Mouse (Mus musculus): Measurements from ENCODE around the gene Gfy. TPM values are rescaled to one million over a fixed set of nuclear protein-coding genes. Genes with fewer than 3 reads are reported as not detected.

Gene Gfy
- not detected in 2 replicates for polyA plus RNA-seq (2015; fragmentation: Nextera tagmentation; extraction: Ambion mirVana)

DNA sequence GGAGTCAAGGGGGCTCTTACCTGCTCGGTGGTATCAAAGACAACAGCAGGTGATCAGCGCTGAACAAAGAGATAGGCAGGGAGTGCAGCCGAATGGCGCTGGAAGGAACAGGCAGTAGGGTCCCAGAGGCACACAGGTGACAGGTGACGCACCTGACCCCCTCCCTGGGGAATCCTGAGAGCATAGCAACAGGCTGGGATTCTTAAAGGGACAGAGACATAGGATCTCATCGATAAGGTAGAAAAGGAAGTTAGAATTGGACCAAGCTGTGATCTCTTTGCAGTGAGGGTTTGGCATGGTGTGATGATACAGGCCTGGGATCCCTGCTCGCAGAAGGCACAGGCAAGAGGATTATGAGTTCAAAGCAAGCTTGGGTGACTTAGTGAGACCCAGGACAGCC is at the start of gene Gfy:
Gene Gfy, minus strand, starts transcription at position 101 of the 400 bp plus-strand sequence.
- Histone ChIP-seq H3K27me3 (peaks cover 100% of the 10 kb centered on the region), H3K27ac (no peak within 1 kb of the TSS), H3K4me2 (replicated peaks) (no peak within 1 kb of the TSS), H3K4me3 (no peak within 1 kb of the TSS), H3K9me3 (0 out of 2 replicates have a peak, but pooled peaks cover 4% of the 10 kb centered on the region), H3K36me3 (no peaks in the 10 kb centered on the region), H3K4me1 (peaks cover 27% of the 10 kb centered on the region), H3K9ac (no peak within 1 kb of the TSS)
- ATAC-seq (ENCODE audit: low FRiP score, low read depth), result no peak
- 31% methylated on average over 7 of the region's 7 CpGs for WGBS

DNA sequence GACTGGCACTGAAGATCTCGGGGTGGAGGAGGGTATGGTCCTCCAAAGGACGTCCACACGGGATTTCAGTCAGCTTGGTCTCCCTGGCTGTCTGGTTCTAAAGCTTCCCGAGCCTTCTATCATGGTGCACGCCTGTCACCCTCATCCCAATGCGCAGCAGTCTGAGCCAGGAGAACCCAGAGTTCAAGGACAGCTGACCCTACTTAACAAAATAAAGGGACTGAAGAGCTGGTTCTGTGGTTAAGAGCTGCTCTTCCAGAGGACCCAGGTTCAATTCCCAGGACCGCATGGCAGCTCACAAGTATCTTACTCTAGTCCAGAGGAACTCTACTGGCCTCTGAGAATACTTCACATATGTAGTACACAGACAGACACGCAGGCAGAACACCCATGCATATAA is 49.7 kb upstream of the Gfy start:
- H3K27ac ChIP-seq, result no peak overlapping the region
- H3K9ac ChIP-seq, result no peak overlapping the region
- 94% methylated on average over 8 of the region's 8 CpGs for WGBS
- H3K4me3 ChIP-seq, result no peak overlapping the region
- peaks cover 16% of the 10 kb centered on the region for H3K4me1 ChIP-seq
- H3K4me2 ChIP-seq (replicated peaks), result no peak overlapping the region
- H3K36me3 ChIP-seq, result peaks cover 91% of the 10 kb centered on the region
- ATAC-seq (ENCODE audit: low FRiP score, low read depth), result no peak
- H3K9me3 ChIP-seq, result no peaks in the 10 kb centered on the region
- no peaks in the 10 kb centered on the region for H3K27me3 ChIP-seq

DNA sequence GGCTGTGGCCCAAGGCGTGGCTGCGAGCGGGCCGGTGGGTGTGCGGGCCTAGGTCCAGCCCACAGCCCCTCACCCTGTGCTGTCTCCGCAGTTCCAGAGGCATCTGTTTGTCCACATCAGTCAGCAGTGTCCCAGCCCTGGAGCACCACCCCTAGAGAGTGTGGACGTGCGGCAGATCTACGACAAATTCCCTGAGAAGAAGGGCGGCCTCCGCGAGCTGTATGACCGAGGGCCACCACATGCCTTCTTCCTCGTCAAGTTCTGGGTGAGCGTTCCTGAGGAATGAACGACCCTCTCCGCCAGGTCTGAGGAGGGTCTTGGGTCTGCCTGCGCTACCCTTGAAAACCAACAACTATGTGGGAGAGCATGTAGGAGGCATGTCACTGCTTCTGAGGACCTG is 49.2 kb upstream of the Gfy start:
- no peak for ATAC-seq (ENCODE audit: low FRiP score, low read depth)
- WGBS, result 95% methylated on average over 18 of the region's 18 CpGs
- Histone ChIP-seq H3K36me3 (peaks cover 91% of the 10 kb centered on the region), H3K27me3 (no peaks in the 10 kb centered on the region), H3K27ac (no peak overlapping the region), H3K9me3 (no peaks in the 10 kb centered on the region), H3K4me3 (no peak overlapping the region), H3K4me2 (replicated peaks) (no peak overlapping the region), H3K4me1 (peaks cover 11% of the 10 kb centered on the region), H3K9ac (no peak overlapping the region)

DNA sequence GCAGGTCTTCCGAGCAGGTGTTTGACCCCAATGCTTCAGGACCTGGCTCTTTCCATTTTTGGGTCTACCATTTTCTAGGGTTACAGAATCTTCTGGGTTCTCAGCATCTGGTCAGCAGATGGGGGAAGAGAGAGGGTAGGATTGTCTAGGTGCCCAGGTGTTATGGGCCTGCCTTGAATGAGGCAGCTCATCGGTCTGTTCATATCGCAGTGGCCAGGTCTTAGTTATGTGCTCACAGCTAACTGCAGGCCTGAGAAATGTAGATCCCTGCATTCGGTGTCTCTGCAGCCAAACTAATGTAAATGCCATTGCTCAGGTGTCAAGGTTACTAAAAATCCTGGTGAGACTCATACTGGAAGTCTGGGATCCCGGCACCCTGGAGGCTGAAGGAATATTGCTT is 47.1 kb upstream of the Gfy start:
- 91% methylated on average over 5 of the region's 5 CpGs for WGBS
- ATAC-seq (ENCODE audit: low FRiP score, low read depth), result no peak
- no peaks in the 10 kb centered on the region for H3K4me1 ChIP-seq
- H3K4me2 ChIP-seq (replicated peaks), result no peak overlapping the region
- H3K4me3 ChIP-seq, result no peak overlapping the region
- H3K9ac ChIP-seq, result no peak overlapping the region
- H3K36me3 ChIP-seq, result peaks cover 91% of the 10 kb centered on the region
- no peaks in the 10 kb centered on the region for H3K9me3 ChIP-seq
- no peak overlapping the region for H3K27ac ChIP-seq
- no peaks in the 10 kb centered on the region for H3K27me3 ChIP-seq

DNA sequence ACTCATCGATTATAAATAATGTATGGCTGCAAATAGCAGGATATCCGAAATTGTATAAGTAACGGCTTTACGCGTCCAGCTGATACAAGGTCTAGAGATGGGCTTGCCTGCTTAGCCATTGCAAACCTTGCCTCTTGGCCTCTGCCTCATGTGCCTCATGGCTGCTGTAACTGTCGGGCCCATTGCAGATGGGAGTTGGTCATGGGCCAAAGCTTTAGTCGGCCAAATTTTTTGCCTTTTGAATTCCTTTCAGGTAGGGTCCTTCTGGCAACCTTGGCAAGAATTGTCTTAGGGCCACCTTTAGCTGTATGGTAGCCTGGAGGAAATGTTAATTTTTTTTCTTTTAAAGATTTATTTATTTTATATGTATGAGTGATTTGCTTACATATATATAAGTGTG is 45.5 kb upstream of the Gfy start:
- H3K4me1 ChIP-seq, result peaks cover 6% of the 10 kb centered on the region
- no peak overlapping the region for H3K27ac ChIP-seq
- no peaks in the 10 kb centered on the region for H3K27me3 ChIP-seq
- H3K4me3 ChIP-seq, result no peak overlapping the region
- peaks cover 99% of the 10 kb centered on the region for H3K36me3 ChIP-seq
- WGBS, result 94% methylated on average over 7 of the region's 7 CpGs
- H3K9me3 ChIP-seq, result no peaks in the 10 kb centered on the region
- no peak overlapping the region for H3K9ac ChIP-seq
- no peak for ATAC-seq (ENCODE audit: low FRiP score, low read depth)
- no peak overlapping the region for H3K4me2 ChIP-seq (replicated peaks)

DNA sequence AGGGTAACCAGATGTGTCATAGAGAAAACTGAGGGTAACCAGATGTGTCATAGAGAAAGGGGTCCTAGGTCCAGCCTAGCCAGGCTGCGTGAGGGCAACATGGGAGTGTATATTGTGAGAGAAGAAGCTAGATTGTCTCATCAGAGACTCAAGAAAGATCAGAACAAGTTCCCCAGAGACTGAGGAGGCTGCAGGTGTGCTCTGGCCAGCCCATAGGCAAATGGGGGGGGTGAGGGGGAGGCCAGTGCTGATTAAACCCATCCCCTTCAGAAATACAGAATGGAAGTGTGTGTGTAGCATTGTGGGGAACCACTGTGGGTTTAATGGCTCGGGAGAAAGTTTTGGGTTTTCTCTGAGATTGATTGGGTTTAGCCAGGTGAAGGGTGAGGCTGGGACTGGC is 42.3 kb upstream of the Gfy start:
- peaks cover 33% of the 10 kb centered on the region for H3K4me1 ChIP-seq
- ATAC-seq (ENCODE audit: low FRiP score, low read depth), result no peak
- peaks cover 97% of the 10 kb centered on the region for H3K36me3 ChIP-seq

DNA sequence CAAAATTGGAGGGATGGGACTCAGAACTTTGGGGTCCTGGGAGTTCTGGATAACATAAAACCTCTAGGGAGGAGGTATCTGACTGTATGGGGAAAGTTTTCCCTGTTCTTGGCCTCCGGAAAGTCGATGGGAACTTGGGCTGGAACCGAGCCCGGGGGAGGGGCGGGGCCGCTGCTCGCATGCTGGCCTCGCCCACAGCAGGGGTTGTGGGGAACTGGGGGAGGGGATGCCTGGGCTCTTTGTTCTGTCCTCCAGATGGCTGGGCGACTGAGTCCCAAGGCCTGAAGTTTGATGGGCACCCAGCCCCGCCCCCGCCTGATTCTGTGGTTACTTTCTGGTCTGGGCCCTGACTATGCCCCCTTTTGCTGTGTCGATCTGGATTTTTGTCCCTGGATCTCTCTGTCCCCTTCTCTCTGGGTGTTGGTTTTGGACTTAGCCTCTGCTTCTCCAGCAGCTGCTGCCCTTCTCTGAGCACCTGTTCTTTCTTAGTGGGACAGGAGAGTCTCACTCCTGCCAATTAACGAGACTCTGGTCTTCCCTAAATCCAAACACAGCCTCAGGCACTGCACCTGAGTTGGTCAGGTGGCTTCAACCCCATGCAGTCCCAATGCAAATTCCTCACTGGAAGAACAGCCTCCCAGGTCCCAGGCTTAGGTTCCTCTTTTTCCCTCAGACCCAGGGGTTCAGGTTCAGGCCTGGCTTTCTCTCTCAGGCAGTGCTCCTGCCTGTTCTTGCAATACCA is 37.2 kb upstream of the Gfy start:
- Histone ChIP-seq H3K4me2 (replicated peaks) (peak overlapping the region; percentile 96), H3K27me3 (peaks cover 19% of the 10 kb centered on the region), H3K4me1 (peaks cover 43% of the 10 kb centered on the region), H3K9ac (peak overlapping the region; percentile 99), H3K27ac (peak overlapping the region; percentile 99), H3K36me3 (peaks cover 47% of the 10 kb centered on the region), H3K9me3 (no peaks in the 10 kb centered on the region), H3K4me3 (peak overlapping the region; percentile 88)
- WGBS, result 2% methylated on average over 13 of the region's 13 CpGs
- ATAC-seq (ENCODE audit: low FRiP score, low read depth), result peak; percentile 86

More for the DNA sequence above, 42.3 kb upstream of the Gfy start:
- no peak overlapping the region for H3K9ac ChIP-seq
- no peaks in the 10 kb centered on the region for H3K27me3 ChIP-seq
- no peaks in the 10 kb centered on the region for H3K9me3 ChIP-seq
- H3K27ac ChIP-seq, result no peak overlapping the region
- 86% methylated on average over 2 of the region's 2 CpGs for WGBS
- H3K4me3 ChIP-seq, result no peak overlapping the region
- no peak overlapping the region for H3K4me2 ChIP-seq (replicated peaks)

DNA sequence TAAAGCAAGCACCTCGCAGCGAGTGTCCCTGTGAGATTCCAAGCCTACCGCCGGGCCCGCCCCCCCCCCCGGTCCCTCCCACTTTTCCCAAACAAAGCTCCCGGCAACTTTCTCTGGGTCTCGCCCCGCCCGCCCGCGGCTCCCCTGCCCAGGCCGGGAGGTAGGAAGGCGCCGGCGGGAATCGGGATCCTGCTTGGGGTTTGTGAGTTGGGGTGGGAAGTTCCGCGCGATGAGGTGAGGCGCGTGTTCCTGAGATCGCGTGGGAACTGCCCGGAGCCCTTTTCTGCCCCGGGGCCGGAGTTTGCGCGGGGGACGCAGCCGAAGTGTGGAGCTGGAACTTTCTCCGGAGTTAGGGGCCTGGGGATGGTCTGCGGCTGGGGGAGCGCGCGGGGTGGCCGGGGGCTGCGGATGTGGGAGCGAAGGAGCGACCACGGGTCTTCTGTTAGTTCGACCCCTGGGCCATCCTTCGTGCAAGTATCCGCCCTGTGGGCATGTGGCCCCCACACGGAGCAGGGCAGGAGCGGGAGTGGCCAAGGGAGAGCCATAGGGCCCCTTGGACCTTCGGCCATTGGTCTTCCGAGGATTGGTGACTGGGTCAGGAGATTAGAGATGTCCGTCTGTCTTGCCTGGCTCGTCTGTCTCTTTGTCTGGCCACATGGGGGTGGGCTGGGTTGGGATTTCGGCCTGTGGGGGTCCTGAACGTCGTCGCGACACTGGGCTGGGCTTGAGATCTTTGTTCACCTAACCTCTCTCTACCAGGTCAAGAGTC is 36.5 kb upstream of the Gfy start, which contains the start of gene Tead2:
Gene Tead2, plus strand, starts transcription at position 81 of the 769 bp plus-strand sequence.
- Histone ChIP-seq H3K36me3 (peaks cover 39% of the 10 kb centered on the region), H3K4me1 (peaks cover 45% of the 10 kb centered on the region), H3K9ac (peak within 1 kb of the TSS; percentile 99), H3K4me2 (replicated peaks) (peak within 1 kb of the TSS; percentile 96), H3K4me3 (peak within 1 kb of the TSS; percentile 88), H3K9me3 (no peaks in the 10 kb centered on the region), H3K27ac (peak within 1 kb of the TSS; percentile 99), H3K27me3 (peaks cover 26% of the 10 kb centered on the region)
- WGBS, result under 1% methylated on average over 55 of the region's 55 CpGs
- ATAC-seq (ENCODE audit: low FRiP score, low read depth), result peak; percentile 51

DNA sequence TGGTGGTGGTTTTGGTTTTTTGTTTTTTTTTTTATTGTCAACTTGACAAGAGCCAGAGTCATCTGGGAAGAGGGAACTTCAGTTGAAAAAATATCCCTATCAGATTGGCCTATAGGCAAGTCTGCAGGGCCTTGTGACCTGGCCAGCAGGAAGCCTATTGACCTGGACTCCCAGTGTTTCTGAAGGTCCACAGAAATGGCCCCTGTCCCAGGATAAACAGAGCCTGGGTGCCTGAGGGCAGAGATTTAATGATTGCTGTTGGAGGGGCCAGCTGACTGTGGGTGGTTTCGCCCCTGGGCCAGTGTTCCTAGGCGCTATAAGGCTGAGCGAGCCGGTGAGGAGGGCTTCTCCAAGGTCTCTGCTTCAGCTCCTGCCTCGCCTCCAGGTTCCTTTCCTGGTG is 34.3 kb upstream of the Gfy start:
- peaks cover 18% of the 10 kb centered on the region for H3K36me3 ChIP-seq
- ATAC-seq (ENCODE audit: low FRiP score, low read depth), result no peak
- 54% methylated on average over 5 of the region's 5 CpGs for WGBS
- no peak overlapping the region for H3K4me3 ChIP-seq
- no peak overlapping the region for H3K9ac ChIP-seq
- H3K27me3 ChIP-seq, result peaks cover 45% of the 10 kb centered on the region
- no peaks in the 10 kb centered on the region for H3K9me3 ChIP-seq
- no peak overlapping the region for H3K4me2 ChIP-seq (replicated peaks)
- no peak overlapping the region for H3K27ac ChIP-seq
- H3K4me1 ChIP-seq, result peaks cover 31% of the 10 kb centered on the region

DNA sequence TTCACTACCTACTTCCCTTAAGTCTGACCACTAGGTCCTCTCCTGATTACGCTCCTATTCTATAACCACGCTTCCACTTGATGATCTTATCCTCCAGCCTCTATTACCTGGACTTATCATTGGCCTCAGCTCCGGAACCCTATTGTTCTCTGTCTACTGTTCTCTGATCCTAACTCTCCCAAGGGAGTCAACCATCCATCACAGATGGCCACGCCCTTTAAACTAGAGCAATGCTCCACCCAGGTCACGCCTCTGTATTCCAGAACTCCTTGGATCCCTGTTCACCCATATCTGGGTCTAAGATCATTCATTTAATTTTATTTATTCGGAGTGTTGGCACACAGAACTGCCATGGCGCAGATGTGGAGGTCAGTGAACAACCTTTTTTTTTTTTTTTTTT is 33.0 kb upstream of the Gfy start:
- Histone ChIP-seq H3K4me1 (peaks cover 17% of the 10 kb centered on the region), H3K36me3 (peaks cover 4% of the 10 kb centered on the region), H3K4me2 (replicated peaks) (peak overlapping the region; percentile 36; the same call in 1 of the 2 replicates), H3K27ac (no peak overlapping the region), H3K9ac (no peak overlapping the region), H3K4me3 (no peak overlapping the region), H3K9me3 (0 out of 2 replicates have a peak, but pooled peaks cover 6% of the 10 kb centered on the region), H3K27me3 (peaks cover 47% of the 10 kb centered on the region)
- WGBS, result 74% methylated on average over 7 of the region's 7 CpGs
- ATAC-seq (ENCODE audit: low FRiP score, low read depth), result no peak

DNA sequence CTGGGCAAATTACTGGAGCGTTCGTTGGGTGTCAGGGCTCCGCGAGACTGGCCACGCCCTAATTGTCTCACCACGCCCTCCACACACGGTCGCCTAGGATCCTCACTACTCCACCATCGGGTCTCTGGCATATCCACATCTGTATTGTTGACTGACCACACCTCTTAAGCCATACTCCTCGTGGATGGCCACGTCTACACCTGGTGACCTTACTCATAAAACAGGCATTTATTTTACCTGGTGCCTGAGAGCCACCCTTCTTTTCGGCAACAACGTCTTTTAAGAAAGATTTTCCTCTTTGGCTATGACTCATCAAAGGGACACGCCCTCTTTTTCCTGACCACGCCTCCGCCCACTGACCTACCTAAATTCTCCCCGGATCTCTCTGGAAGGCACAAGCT is 32.5 kb upstream of the Gfy start, which contains the start of gene Dkkl1:
Gene Dkkl1, minus strand, starts transcription at position 297 of the 401 bp plus-strand sequence.
- H3K4me3 ChIP-seq, result peak within 1 kb of the TSS; percentile 16
- H3K4me1 ChIP-seq, result peaks cover 12% of the 10 kb centered on the region
- no peak within 1 kb of the TSS for H3K9ac ChIP-seq
- no peaks in the 10 kb centered on the region for H3K36me3 ChIP-seq
- no peak for ATAC-seq (ENCODE audit: low FRiP score, low read depth)
- H3K27me3 ChIP-seq, result peaks cover 47% of the 10 kb centered on the region
- H3K4me2 ChIP-seq (replicated peaks), result peak within 1 kb of the TSS; percentile 36
- 5% methylated on average over 17 of the region's 17 CpGs for WGBS
- H3K9me3 ChIP-seq, result 0 out of 2 replicates have a peak, but pooled peaks cover 6% of the 10 kb centered on the region
- H3K27ac ChIP-seq, result no peak within 1 kb of the TSS

DNA sequence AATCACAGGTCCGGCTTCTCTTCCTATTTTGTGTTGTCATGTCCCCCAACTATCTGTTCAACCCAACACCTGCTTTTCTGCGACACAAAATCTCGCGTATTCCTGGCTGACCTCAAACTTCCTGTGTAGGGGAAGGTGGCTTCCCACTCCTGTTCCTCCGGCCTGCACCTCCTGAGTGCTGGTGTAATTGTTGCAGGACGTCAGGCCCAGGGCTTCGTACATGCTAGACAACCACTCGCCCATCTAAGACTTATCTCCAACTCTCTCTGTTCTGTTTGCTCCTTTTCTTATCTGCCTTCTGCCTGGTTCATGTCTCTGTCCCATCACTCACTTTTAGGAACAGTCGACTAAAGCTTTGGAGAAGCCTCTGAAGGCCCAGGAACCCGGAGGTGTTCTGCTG is 31.7 kb upstream of the Gfy start:
- 67% methylated on average over 10 of the region's 10 CpGs for WGBS
- ATAC-seq (ENCODE audit: low FRiP score, low read depth), result no peak
- Histone ChIP-seq H3K4me2 (replicated peaks) (no peak overlapping the region), H3K4me1 (peaks cover 12% of the 10 kb centered on the region), H3K4me3 (no peak overlapping the region), H3K9ac (no peak overlapping the region), H3K27ac (no peak overlapping the region), H3K9me3 (0 out of 2 replicates have a peak, but pooled peaks cover 6% of the 10 kb centered on the region), H3K36me3 (no peaks in the 10 kb centered on the region), H3K27me3 (peaks cover 47% of the 10 kb centered on the region)
